Mouse (Mus musculus) lung, embryonic 15.5 days (tissue): ENCODE measurements around the gene Adprhl1. TPM values are rescaled to one million over a fixed set of nuclear protein-coding genes. Genes with fewer than 3 reads are reported as not detected.

Source experiments
- ATAC-seq: fragments of 200-750 bp; cut with Nextera tagmentation; 2 replicates; pipeline ENCODE4 v1.8.0; 2017; ENCODE audit warnings: moderate number of reproducible peaks, borderline replicate concordance; ENCODE audit not compliant: low FRiP score, low TSS enrichment; ENCODE audit errors: extremely low read depth
- H3K27ac ChIP-seq: fragments of 300-500 bp; sonication (generic); 2 replicates; pipeline ENCODE4 v1.5.1; 2015; ENCODE audit warnings: moderate library complexity, mild to moderate bottlenecking, inconsistent platforms
- H3K27me3 ChIP-seq: fragments of 300-500 bp; sonication (generic); 2 replicates; pipeline ENCODE4 v1.6.1; 2015; ENCODE audit warnings: inconsistent platforms
- H3K36me3 ChIP-seq: fragments of 300-500 bp; sonication (generic); 2 replicates; pipeline ENCODE4 v1.6.1; 2015; ENCODE audit warnings: inconsistent platforms
- H3K4me1 ChIP-seq: fragments of 300-500 bp; sonication (generic); 2 replicates; pipeline ENCODE4 v1.6.1; 2015; ENCODE audit warnings: inconsistent platforms
- H3K4me2 ChIP-seq: fragments of 300-500 bp; sonication (generic); 2 replicates; pipeline ENCODE4 v1.6.1; 2015; ENCODE audit warnings: inconsistent platforms, mild to moderate bottlenecking, moderate library complexity
- H3K4me3 ChIP-seq: fragments of 300-500 bp; sonication (generic); 2 replicates; pipeline ENCODE4 v1.5.1; 2015; ENCODE audit warnings: mild to moderate bottlenecking, inconsistent platforms
- H3K9ac ChIP-seq: fragments of 300-500 bp; sonication (generic); 2 replicates; pipeline ENCODE4 v1.6.1; 2015; ENCODE audit warnings: inconsistent platforms
- H3K9me3 ChIP-seq: fragments of 300-500 bp; sonication (generic); 2 replicates; pipeline ENCODE4 v1.6.1; 2016; ENCODE audit warnings: inconsistent platforms
- WGBS: fragments of 180-500 bp; shearing (Covaris S2); methylation state at CpG from one replicate; pipeline ENCODE4 v1.1.7; 2015; 5-methylcytosine and 5-hydroxymethylcytosine counted together
- microRNA counts: library from miRNA; unstranded; fragments of <30 nt; microRNA quantifications from one replicate; lab custom pipeline; 2016
- microRNA-seq: library from miRNA; unstranded; fragments of <30 nt; microRNA quantifications from one replicate; pipeline ENCODE4, GENCODE M21; 2016
- polyA plus RNA-seq: library from polyadenylated mRNA; unstranded; fragments of >200 nt; fragmentation: Nextera tagmentation; extraction: Ambion mirVana; gene quantifications from 2 replicates; pipeline ENCODE4 v1.2.1, GENCODE M21; 2015

The Adprhl1 gene
- polyA plus RNA-seq, 1 experiment from 2014 or later = 6.0 TPM

- H3K4me2 ChIP-seq = no peak overlapping the region
- ATAC-seq = no peak
- 90% methylated on average over 4 of the region's 4 CpGs for WGBS
- H3K4me3 ChIP-seq = no peak overlapping the region
- no peaks in the 10 kb centered on the region for H3K9me3 ChIP-seq
- H3K36me3 ChIP-seq = peaks cover 67% of the 10 kb centered on the region
- no peaks in the 10 kb centered on the region for H3K4me1 ChIP-seq
- H3K27ac ChIP-seq = no peak overlapping the region
- H3K27me3 ChIP-seq = no peaks in the 10 kb centered on the region
- H3K9ac ChIP-seq = no peak overlapping the region
Observed at GRCm38 (mm10) chr8:13174811-13175210, 79.2 kb downstream of the Adprhl1 start.

- H3K4me2 ChIP-seq = no peak overlapping the region
- ATAC-seq = no peak
- H3K4me1 ChIP-seq = no peaks in the 10 kb centered on the region
- H3K9me3 ChIP-seq = no peaks in the 10 kb centered on the region
- no peak overlapping the region for H3K27ac ChIP-seq
- no peaks in the 10 kb centered on the region for H3K27me3 ChIP-seq
- peaks cover 70% of the 10 kb centered on the region for H3K36me3 ChIP-seq
- no peak overlapping the region for H3K9ac ChIP-seq
- 78% methylated on average over 4 of the region's 4 CpGs for WGBS
- no peak overlapping the region for H3K4me3 ChIP-seq
Observed at GRCm38 (mm10) chr8:13174305-13174704, 79.7 kb downstream of the Adprhl1 start.

MicroRNAs within 50 kb of the gene (microRNA counts, 519-probe panel; counts per million panel counts)
- microRNA mmu-miR-1968 (lab: Ali Mortazavi, UCI) = 2,268 counts per million, percentile 32 among the panel's probes with 10 or more counts

Small RNA genes within 50 kb of the gene (microRNA-seq; reads per million reads assigned to microRNA genes)
- gene Mir1968 = 5.9 reads per million, percentile 22 among the genes with 10 or more reads in this experiment

Other genes with a start within 250 kb of the Adprhl1 start
- gene F7, start 228.1 kb downstream of the Adprhl1 start, polyA plus RNA-seq = 0.19 and 0.32 TPM in 2 replicates
- gene F10, start 216.9 kb downstream of the Adprhl1 start, polyA plus RNA-seq = 1.3 and 2.4 TPM in 2 replicates
- gene Proz, start 193.2 kb downstream of the Adprhl1 start, polyA plus RNA-seq = 0.42 and 0.46 TPM in 2 replicates
- gene Pcid2, start 148.7 kb downstream of the Adprhl1 start, polyA plus RNA-seq = 38.3 and 40.6 TPM in 2 replicates
- 94.8 and 97.4 TPM in 2 replicates for gene Cul4a, start 148.5 kb downstream of the Adprhl1 start, polyA plus RNA-seq
- gene Lamp1, start 95.0 kb downstream of the Adprhl1 start, polyA plus RNA-seq = 318 and 321 TPM in 2 replicates
- gene Grtp1, start 53.5 kb downstream of the Adprhl1 start, polyA plus RNA-seq = 6.2 and 6.6 TPM in 2 replicates
- gene Dcun1d2, start 34.0 kb upstream of the Adprhl1 start, polyA plus RNA-seq = 22.5 and 23.8 TPM in 2 replicates
- gene Tmco3, start 34.0 kb upstream of the Adprhl1 start, polyA plus RNA-seq = 36.8 and 41.0 TPM in 2 replicates
- 187 TPM in 2 replicates for gene Tfdp1, start 84.6 kb upstream of the Adprhl1 start, polyA plus RNA-seq
- not detected in 2 replicates for gene Atp4b, start 142.7 kb upstream of the Adprhl1 start, polyA plus RNA-seq
- gene Grk1, start 150.9 kb upstream of the Adprhl1 start, polyA plus RNA-seq = 0.03 TPM in 1 of 2 replicates, not detected in the other
- gene Tmem255b, start 181.0 kb upstream of the Adprhl1 start, polyA plus RNA-seq = 0.67 and 0.75 TPM in 2 replicates
- gene Gas6, start 240.3 kb upstream of the Adprhl1 start, polyA plus RNA-seq = 74.8 and 85.7 TPM in 2 replicates